Mouse (Mus musculus) hindbrain, postnatal 0 days (tissue): Measurements from ENCODE around the gene Parva. TPM values are rescaled to one million over a fixed set of nuclear protein-coding genes. Genes with fewer than 3 reads are reported as not detected.
A peak's percentile ranks its signal among the peaks of the same experiment; 100 is the strongest.

Source experiments
- ATAC-seq: fragments of 200-750 bp; cut with Nextera tagmentation; 2 replicates; pipeline ENCODE4 v1.8.0; 2017; ENCODE audit warnings: mild to moderate bottlenecking, moderate TSS enrichment, moderate library complexity
- DNase-seq: peaks from one replicate; pipeline ENCODE4 v3.0.0-alpha.2; 2015; ENCODE audit warnings: low spot score
- H3K27ac ChIP-seq: fragments of 300-500 bp; sonication (generic); 2 replicates; pipeline ENCODE4 v1.5.1; 2014; ENCODE audit warnings: mild to moderate bottlenecking
- H3K27me3 ChIP-seq: fragments of 300-500 bp; sonication (generic); 2 replicates; pipeline ENCODE4 v1.6.1; 2014; ENCODE audit warnings: low read length, mixed read lengths; ENCODE audit not compliant: insufficient read depth
- H3K36me3 ChIP-seq: fragments of 300-500 bp; sonication (generic); 2 replicates; pipeline ENCODE4 v1.6.1; 2014; ENCODE audit warnings: low read length, mixed read lengths; ENCODE audit not compliant: insufficient read depth
- H3K4me1 ChIP-seq: fragments of 300-500 bp; sonication (generic); 2 replicates; pipeline ENCODE4 v1.6.1; 2014; ENCODE audit warnings: antibody characterized with exemption, low read length, mixed read lengths; ENCODE audit not compliant: insufficient read depth
- H3K4me2 ChIP-seq: fragments of 300-500 bp; sonication (generic); 2 replicates; pipeline ENCODE4 v1.6.1; 2014; ENCODE audit warnings: low read depth, mild to moderate bottlenecking, low read length, moderate library complexity, mixed read lengths
- H3K4me3 ChIP-seq: fragments of 300-500 bp; sonication (generic); 2 replicates; pipeline ENCODE4 v1.5.1; 2014; ENCODE audit warnings: low read length
- H3K9ac ChIP-seq: fragments of 300-500 bp; sonication (generic); replicated peaks from 2 replicates; pipeline ENCODE4 v1.6.1; 2014; ENCODE audit warnings: mild to moderate bottlenecking, low read length, moderate library complexity, mixed read lengths
- H3K9me3 ChIP-seq: fragments of 300-500 bp; sonication (generic); 2 replicates; pipeline ENCODE4 v1.6.1; 2016; ENCODE audit warnings: low read length, mixed read lengths
- CTCF ChIP-seq: IDR thresholded peaks from 2 replicates; pipeline ENCODE4 v1.5.1; 2016; ENCODE audit warnings: antibody characterized with exemption, control low read depth, low read depth
- WGBS: fragments of 180-500 bp; shearing (Covaris S2); extraction: QIAGEN DNeasy Blood & Tissue Kit; methylation state at CpG from one replicate; pipeline ENCODE4 v1.1.7; 2014; 5-methylcytosine and 5-hydroxymethylcytosine counted together
- polyA plus RNA-seq: library from polyadenylated mRNA; unstranded; fragments of >200 nt; fragmentation: Nextera tagmentation; extraction: Ambion mirVana; gene quantifications from 2 replicates; pipeline ENCODE4 v1.2.1, GENCODE M21; 2015
- total RNA-seq: library from RNA; depleted of rRNA; stranded (reverse); fragments of >200 nt; gene quantifications from 2 replicates; pipeline ENCODE4 v1.2.3, GENCODE M21; 2014

Parva gene
- total and polyA plus RNA-seq, 2 experiments from 2014 or later, result 26.3 to 34.0 TPM

DNA sequence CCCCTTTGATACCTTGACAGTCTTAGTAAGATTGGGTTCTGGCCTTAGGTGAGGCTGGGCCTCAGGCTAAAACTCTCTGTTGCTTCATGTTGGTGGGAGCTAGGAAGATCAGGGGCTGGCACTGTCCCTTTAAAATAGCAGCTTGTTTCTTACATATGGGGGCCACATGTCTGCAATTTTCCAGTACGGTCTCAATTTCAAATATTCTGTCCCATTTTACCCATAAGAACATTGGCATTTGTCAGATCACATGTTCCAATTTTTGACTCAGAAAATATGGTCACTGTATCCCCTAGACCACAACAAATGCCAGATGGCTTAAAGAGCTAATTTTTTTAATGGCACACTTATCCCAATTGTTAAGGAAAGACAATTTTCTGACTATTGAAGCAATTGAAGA lies 85.6 kb downstream of the Parva start:
- Histone ChIP-seq H3K9ac (no peak overlapping the region), H3K4me1 (peaks cover 3% of the 10 kb centered on the region; the same call in 1 of the 2 replicates), H3K9me3 (no peaks in the 10 kb centered on the region), H3K27ac (no peak overlapping the region), H3K27me3 (no peaks in the 10 kb centered on the region), H3K36me3 (no peaks in the 10 kb centered on the region), H3K4me3 (no peak overlapping the region), H3K4me2 (no peak overlapping the region)
- WGBS, result 79% methylated on average over 1 of the region's 1 CpGs
- ATAC-seq (no peak), DNase-seq (no peak)
- no peak for TF ChIP-seq CTCF

DNA sequence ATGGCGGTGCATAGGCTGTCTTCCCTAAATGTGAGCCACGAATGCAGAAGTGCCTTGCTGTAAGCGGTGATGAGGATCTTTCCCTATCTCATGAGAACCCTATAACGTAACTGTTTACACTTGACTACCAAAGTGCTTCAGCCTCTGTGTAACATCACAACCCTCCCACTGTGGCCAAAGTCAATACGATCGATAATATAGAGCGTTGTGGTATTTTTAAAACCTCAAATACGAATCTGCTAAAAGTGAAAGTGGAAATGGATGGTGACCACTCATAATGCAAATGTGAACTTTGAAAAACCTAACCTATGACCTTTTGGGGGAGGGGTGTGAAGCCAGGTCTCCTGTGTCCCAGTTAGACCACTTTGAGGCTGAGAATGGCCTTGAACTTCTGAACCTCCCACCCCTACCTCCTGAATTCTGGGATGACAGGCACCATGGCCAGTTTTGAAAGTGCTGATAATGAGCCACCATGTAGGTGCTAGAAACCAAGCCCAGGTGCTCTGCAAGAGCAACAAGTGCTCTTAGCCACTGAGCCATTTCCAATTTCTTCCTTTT lies 87.4 kb downstream of the Parva start:
- no peak for DNase-seq
- H3K9me3 ChIP-seq, result no peaks in the 10 kb centered on the region
- H3K36me3 ChIP-seq, result no peaks in the 10 kb centered on the region
- no peak for ATAC-seq
- H3K4me3 ChIP-seq, result no peak overlapping the region
- no peaks in the 10 kb centered on the region for H3K27me3 ChIP-seq
- H3K9ac ChIP-seq, result no peak overlapping the region
- no peak overlapping the region for H3K27ac ChIP-seq
- WGBS, result 92% methylated on average over 8 of the region's 8 CpGs
- H3K4me2 ChIP-seq, result no peak overlapping the region
- no peak for TF ChIP-seq CTCF
- peaks cover 3% of the 10 kb centered on the region; the same call in 1 of the 2 replicates for H3K4me1 ChIP-seq

DNA sequence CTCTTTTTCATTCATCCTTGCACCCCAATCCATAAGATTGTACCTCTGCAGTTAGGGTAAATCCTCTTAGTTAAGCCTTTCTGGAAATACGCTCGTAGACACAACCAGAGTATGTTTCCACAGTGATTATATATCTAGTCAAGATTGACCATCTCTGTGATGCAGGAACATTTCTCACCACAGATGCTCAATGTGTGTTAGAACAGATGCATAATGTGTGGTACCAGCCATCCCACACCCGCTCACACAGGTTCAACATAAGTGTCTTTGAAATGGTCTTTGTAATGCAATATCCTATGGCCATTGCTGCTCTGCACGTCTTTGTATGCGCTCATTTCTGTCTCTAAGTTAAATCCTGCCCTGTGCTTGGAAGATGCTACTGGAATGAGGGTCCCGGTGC lies 98.2 kb downstream of the Parva start:
- 83% methylated on average over 6 of the region's 6 CpGs for WGBS
- no peak overlapping the region for H3K27ac ChIP-seq
- no peaks in the 10 kb centered on the region for H3K9me3 ChIP-seq
- H3K27me3 ChIP-seq, result no peaks in the 10 kb centered on the region
- H3K4me1 ChIP-seq, result no peaks in the 10 kb centered on the region
- no peak for ATAC-seq
- H3K4me3 ChIP-seq, result no peak overlapping the region
- no peak for TF ChIP-seq CTCF
- no peak for DNase-seq
- no peak overlapping the region for H3K4me2 ChIP-seq
- H3K9ac ChIP-seq, result no peak overlapping the region
- no peaks in the 10 kb centered on the region for H3K36me3 ChIP-seq

DNA sequence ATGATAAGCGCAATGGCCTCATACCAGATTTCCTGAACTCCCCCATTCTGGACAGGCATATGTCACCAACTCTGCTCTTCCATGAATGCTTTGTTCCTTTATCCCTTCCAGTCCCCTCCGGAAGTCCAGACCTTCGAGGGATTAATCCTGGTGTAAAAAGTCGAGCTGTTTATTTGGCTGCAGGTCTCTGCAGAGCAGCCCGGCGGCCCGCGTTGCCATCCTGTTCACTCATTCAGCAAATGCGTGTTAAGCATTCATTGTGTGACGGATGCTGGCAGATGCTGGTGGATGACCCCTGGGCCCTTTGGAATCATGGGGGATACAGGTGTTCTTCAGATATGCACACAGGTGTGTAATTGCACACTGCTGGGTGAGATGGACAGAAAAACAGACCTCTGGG lies 98.9 kb downstream of the Parva start:
- TF ChIP-seq CTCF, result no peak
- Histone ChIP-seq H3K4me2 (no peak overlapping the region), H3K9me3 (no peaks in the 10 kb centered on the region), H3K36me3 (no peaks in the 10 kb centered on the region), H3K4me1 (no peaks in the 10 kb centered on the region), H3K9ac (no peak overlapping the region), H3K27me3 (no peaks in the 10 kb centered on the region), H3K27ac (no peak overlapping the region), H3K4me3 (no peak overlapping the region)
- ATAC-seq (peak; percentile 70; the same call in 1 of the 2 replicates), DNase-seq (peak; percentile 66)
- 59% methylated on average over 10 of the region's 10 CpGs for WGBS

DNA sequence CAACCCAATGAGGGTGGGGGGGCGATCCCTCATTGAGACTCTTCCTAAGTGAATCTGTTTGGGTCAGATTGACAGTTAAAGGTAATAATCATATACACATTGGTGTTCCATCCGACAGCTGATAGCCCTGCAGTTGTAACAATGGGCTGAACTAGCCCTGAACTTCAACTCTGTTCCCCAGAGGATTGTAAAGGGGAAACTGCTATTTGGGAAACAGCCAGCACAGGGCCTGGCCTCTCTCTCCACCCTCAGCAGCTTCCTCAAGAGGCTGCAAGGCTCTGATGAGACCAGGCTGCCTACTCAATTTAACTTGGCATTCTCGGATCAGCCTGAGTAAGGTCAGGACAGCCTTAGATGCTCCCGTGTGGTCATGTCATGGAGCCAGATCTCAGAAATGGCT lies 99.9 kb downstream of the Parva start:
- Histone ChIP-seq H3K4me2 (no peak overlapping the region), H3K9ac (no peak overlapping the region), H3K27me3 (no peaks in the 10 kb centered on the region), H3K4me3 (no peak overlapping the region), H3K4me1 (no peaks in the 10 kb centered on the region), H3K9me3 (no peaks in the 10 kb centered on the region), H3K27ac (no peak overlapping the region), H3K36me3 (no peaks in the 10 kb centered on the region)
- WGBS, result 80% methylated on average over 4 of the region's 4 CpGs
- DNase-seq, result no peak
- TF ChIP-seq CTCF, result no peak
- ATAC-seq, result no peak

DNA sequence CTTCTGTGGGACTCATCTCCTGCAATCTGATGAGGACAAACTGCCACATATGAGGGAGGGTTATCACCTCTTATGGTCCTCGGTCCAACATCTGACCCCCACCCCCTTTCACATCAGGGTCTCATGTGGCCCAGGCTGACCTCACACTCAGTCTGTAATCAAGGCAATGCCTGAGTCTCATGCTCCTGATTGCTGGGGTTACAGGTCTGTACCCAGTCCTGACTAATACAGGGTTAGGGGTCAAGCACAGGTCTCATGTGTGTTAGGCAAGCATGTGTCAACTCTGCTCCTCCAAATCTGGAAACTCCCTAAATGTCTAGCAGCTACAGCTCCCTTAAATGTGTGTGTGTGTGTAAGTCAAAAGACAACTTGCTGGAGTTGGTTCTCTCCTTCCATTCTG lies 100.8 kb downstream of the Parva start:
- TF ChIP-seq CTCF, result no peak
- Histone ChIP-seq H3K9ac (no peak overlapping the region), H3K9me3 (no peaks in the 10 kb centered on the region), H3K4me3 (no peak overlapping the region), H3K27ac (no peak overlapping the region), H3K4me1 (no peaks in the 10 kb centered on the region), H3K4me2 (no peak overlapping the region), H3K36me3 (no peaks in the 10 kb centered on the region), H3K27me3 (no peaks in the 10 kb centered on the region)
- 86% methylated on average over 1 of the region's 1 CpGs for WGBS
- DNase-seq (no peak), ATAC-seq (no peak)

DNA sequence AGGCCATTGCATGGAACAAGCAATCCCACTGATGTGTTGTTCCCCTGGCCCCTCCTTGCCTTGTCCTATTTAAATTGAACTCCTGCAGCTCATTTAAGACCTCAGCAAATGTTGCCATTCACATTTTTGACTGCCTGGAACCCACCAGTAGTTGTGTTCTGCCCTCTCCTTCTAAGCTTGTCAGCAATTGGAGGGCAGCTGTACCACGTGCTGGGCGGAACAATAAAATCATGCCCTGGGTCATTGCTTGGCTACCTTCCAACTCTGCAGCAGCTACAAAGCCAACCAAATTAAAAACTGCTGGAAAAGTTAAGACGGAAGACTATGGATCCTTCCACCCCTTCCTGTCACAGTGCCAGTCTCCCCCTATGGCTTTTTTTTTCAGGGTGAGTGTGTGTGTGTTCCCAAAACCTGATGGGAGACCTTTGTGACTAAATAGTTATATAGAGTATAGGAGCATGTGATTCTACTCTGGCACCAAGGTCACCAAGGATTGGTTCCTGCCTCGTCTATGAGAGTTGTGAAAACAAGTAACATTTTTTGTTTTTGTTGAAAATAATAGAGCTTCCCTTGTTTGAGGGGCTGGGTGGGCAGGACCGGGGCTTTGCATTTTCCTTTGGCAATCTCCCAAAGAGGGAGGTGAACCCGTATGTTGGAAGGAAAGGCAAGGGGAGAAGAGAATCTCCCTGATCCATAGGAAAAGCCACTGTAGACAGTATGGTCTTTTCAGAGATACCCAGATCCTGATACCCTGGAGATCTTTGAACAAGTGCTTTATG lies 101.5 kb downstream of the Parva start:
- WGBS, result 27% methylated on average over 6 of the region's 6 CpGs
- Histone ChIP-seq H3K27me3 (no peaks in the 10 kb centered on the region), H3K36me3 (no peaks in the 10 kb centered on the region), H3K9me3 (no peaks in the 10 kb centered on the region), H3K27ac (no peak overlapping the region), H3K9ac (no peak overlapping the region), H3K4me1 (no peaks in the 10 kb centered on the region), H3K4me3 (no peak overlapping the region), H3K4me2 (no peak overlapping the region)
- TF ChIP-seq CTCF, result no peak
- peak; percentile 68 for DNase-seq
- ATAC-seq, result peak; percentile 63; the same call in 1 of the 2 replicates
